Mouse (Mus musculus) urinary bladder, postnatal 4 days (tissue): ENCODE data around the gene Galnt16.

Source experiments
- DNase-seq, 2 experiments: peaks; one replicate each; pipeline ENCODE4 v3.0.0; 2021 to 2022; ENCODE audit warnings: low spot score in 2 of 2

Gene Galnt16

DNA sequence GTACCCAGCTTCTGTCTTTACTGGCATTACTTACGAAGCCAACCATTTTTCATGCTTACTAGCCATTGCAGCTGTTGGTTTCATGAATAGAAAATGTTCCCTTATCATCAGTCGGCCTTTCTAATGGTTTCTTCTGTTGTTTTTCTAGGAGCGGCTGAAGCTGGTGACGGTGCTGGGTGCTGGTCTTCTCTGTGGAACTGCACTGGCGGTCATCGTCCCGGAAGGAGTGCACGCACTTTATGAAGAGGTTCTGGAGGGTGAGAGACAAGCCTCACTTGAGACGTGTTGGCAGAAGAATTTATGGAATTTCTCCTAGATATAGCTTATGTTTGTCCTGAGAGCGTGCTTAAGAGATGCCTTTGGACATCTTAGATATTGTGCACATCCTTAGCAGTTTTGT, 144.2 kb downstream of the Galnt16 start:
- no peak for DNase-seq

DNA sequence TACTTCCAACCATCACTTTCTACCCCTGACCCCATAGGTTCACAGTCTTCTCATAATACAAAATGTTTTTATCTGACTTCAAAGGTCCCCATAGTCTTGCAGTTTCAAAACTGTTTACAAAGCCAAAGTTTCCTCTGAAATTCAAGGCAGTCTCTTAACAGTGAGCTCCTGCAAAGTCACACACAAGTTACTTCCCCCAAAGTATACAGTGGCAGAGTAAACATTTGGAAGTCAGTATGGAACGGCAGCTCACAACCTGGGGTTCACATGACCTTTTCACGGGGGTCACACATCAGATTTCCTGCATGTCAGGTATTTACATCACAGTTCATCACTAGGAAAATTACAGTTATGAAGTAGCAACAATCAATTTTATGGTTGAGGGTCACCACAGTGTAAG, 145.9 kb downstream of the Galnt16 start:
- no peak for DNase-seq

DNA sequence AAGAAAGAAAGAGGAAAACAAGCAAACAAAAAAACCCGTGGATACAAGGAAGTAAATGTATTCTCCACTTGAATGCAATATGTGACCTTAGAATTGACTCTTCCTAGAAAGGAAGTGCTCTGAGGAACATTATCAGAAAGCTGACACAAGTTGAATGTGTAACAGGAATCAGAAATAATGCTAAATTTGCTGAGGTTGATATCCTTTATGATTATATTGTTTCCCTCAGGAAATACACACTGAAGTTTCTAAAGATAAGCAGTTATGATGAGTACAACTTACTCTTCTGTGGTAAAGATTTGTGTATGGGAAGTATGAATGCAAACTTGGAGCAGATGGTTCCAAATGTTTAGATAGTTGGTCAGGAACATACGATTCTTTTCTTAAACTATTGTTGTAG, 150.3 kb downstream of the Galnt16 start:
- no peak for DNase-seq

DNA sequence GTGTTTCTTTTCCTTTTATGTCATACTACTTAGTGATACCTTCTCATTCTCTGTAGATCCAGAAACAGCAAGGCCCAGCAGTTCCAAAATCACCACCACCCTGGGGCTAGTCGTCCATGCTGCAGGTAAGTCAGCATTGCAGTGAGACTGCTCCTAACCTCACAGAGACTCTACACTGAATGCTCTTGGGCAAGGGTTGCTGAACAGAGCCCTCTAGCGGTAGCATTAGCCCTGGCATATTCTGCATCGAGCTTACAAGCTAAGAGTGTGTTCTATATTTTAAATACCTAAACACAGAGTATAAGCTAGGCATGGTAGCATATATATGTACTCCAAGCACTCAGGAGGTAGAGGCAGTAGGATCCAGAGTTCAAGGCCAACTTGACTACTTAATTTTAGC, 155.1 kb downstream of the Galnt16 start:
- no peak for DNase-seq
